Mouse (Mus musculus) embryonic facial prominence, embryonic 14.5 days (tissue): ENCODE measurements around the gene Lhx2. TPM values are rescaled to one million over a fixed set of nuclear protein-coding genes. Genes with fewer than 3 reads are reported as not detected.

Source experiments
- ATAC-seq: fragments of 200-750 bp; cut with Nextera tagmentation; 2 replicates; pipeline ENCODE4 v1.8.0; 2017; ENCODE audit warnings: low read depth, moderate number of reproducible peaks, moderate TSS enrichment
- DNase-seq: peaks from one replicate; pipeline ENCODE4 v3.0.0-alpha.2; 2015; ENCODE audit warnings: low spot score
- H3K27ac ChIP-seq: fragments of 300-500 bp; sonication (generic); replicated peaks from 2 replicates; pipeline ENCODE4 v1.5.1; 2014; ENCODE audit warnings: low read depth, mild to moderate bottlenecking, low read length, moderate library complexity
- H3K27me3 ChIP-seq: fragments of 300-500 bp; sonication (generic); replicated peaks from 2 replicates; pipeline ENCODE4 v1.6.1; 2014; ENCODE audit warnings: low read length; ENCODE audit not compliant: control insufficient read depth, insufficient read depth
- H3K36me3 ChIP-seq: fragments of 300-500 bp; sonication (generic); 2 replicates; pipeline ENCODE4 v1.6.1; 2014; ENCODE audit warnings: low read length, mixed read lengths; ENCODE audit not compliant: control insufficient read depth, insufficient read depth
- H3K4me1 ChIP-seq: fragments of 300-500 bp; sonication (generic); 2 replicates; pipeline ENCODE4 v1.6.1; 2014; ENCODE audit warnings: antibody characterized with exemption, low read length; ENCODE audit not compliant: control insufficient read depth, insufficient read depth
- H3K4me2 ChIP-seq: fragments of 300-500 bp; sonication (generic); 2 replicates; pipeline ENCODE4 v1.6.1; 2014; ENCODE audit warnings: low read depth, mild to moderate bottlenecking, low read length, moderate library complexity, mixed read lengths
- H3K4me3 ChIP-seq: fragments of 300-500 bp; sonication (generic); 2 replicates; pipeline ENCODE4 v1.5.1; 2014; ENCODE audit warnings: low read depth, mild to moderate bottlenecking, low read length
- H3K9ac ChIP-seq: fragments of 300-500 bp; sonication (generic); 2 replicates; pipeline ENCODE4 v1.6.1; 2014; ENCODE audit warnings: low read depth, mild to moderate bottlenecking, low read length, moderate library complexity, mixed read lengths
- H3K9me3 ChIP-seq: fragments of 300-500 bp; sonication (generic); 2 replicates; pipeline ENCODE4 v1.6.1; 2016; ENCODE audit warnings: low read length; ENCODE audit not compliant: control insufficient read depth
- WGBS: fragments of 180-500 bp; shearing (Covaris S2); extraction: QIAGEN DNeasy Blood & Tissue Kit; methylation state at CpG from one replicate; pipeline ENCODE4 v1.1.7; 2014; 5-methylcytosine and 5-hydroxymethylcytosine counted together
- polyA plus RNA-seq: library from polyadenylated mRNA; unstranded; fragments of >200 nt; fragmentation: Nextera tagmentation; extraction: Ambion mirVana; gene quantifications from 2 replicates; pipeline ENCODE4 v1.2.1, GENCODE M21; 2014

The Lhx2 gene
- polyA plus RNA-seq, 1 experiment from 2014 or later: 10.4 TPM

DNA sequence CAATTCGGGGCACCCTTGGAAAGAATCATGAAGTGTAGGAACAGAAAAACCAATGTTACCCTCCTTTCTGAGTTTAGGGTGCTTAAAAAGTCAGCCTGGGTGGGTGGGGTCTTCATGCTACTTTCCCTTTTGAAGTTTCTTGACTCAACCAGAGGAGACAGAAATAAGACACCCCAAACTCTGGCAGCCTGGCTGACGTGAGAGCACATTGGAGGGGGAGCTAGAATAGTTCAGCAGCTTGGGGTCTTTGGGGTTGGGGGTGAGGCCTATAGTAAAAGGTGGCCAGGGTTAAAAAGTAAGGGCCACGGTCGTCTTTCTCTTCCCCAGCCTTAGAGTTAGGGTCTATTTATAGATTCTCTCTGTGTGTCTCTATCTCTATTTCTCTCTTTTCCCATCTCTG is 14.6 kb downstream of the Lhx2 start:
- WGBS: 18% methylated on average over 4 of the region's 4 CpGs
- no peak for DNase-seq
- no peaks in the 10 kb centered on the region for H3K9me3 ChIP-seq
- H3K27ac ChIP-seq: no peak overlapping the region
- H3K4me2 ChIP-seq: peak overlapping the region; percentile 24; the same call in 1 of the 2 replicates
- no peak for ATAC-seq
- peaks cover 11% of the 10 kb centered on the region; the same call in 1 of the 2 replicates for H3K4me1 ChIP-seq
- no peaks in the 10 kb centered on the region for H3K36me3 ChIP-seq
- peak overlapping the region; percentile 45 for H3K4me3 ChIP-seq
- 0 out of 2 replicates have a peak overlapping the region, but pooled peaks have one; percentile 19 for H3K9ac ChIP-seq
- peaks cover 97% of the 10 kb centered on the region for H3K27me3 ChIP-seq

DNA sequence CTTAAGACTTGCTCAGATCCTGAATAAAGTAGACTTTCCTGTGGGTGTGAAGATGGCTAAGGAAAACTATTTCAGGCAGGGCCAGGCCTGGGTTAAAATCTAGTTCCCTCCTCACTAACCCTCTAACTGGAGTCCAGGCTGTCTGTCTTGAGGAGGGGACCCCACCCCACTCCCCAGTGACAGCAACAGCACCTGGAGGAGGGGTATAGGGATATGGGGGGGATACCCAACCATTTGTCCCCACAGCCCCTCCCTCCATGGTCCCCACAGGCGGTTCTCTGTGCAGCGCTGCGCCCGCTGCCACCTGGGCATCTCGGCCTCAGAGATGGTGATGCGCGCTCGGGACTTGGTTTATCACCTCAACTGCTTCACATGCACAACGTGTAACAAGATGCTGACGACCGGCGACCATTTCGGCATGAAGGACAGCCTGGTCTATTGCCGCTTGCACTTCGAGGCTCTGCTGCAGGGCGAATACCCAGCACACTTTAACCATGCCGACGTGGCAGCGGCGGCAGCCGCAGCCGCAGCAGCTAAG is 15.2 kb downstream of the Lhx2 start:
- Histone ChIP-seq H3K4me2 (peak overlapping the region; percentile 23), H3K9me3 (no peaks in the 10 kb centered on the region), H3K4me1 (peaks cover 11% of the 10 kb centered on the region; the same call in 1 of the 2 replicates), H3K36me3 (no peaks in the 10 kb centered on the region), H3K4me3 (peak overlapping the region; percentile 45), H3K27me3 (peaks cover 97% of the 10 kb centered on the region), H3K9ac (peak overlapping the region; percentile 37), H3K27ac (no peak overlapping the region)
- ATAC-seq: no peak
- WGBS: 4% methylated on average over 22 of the region's 22 CpGs
- no peak for DNase-seq

DNA sequence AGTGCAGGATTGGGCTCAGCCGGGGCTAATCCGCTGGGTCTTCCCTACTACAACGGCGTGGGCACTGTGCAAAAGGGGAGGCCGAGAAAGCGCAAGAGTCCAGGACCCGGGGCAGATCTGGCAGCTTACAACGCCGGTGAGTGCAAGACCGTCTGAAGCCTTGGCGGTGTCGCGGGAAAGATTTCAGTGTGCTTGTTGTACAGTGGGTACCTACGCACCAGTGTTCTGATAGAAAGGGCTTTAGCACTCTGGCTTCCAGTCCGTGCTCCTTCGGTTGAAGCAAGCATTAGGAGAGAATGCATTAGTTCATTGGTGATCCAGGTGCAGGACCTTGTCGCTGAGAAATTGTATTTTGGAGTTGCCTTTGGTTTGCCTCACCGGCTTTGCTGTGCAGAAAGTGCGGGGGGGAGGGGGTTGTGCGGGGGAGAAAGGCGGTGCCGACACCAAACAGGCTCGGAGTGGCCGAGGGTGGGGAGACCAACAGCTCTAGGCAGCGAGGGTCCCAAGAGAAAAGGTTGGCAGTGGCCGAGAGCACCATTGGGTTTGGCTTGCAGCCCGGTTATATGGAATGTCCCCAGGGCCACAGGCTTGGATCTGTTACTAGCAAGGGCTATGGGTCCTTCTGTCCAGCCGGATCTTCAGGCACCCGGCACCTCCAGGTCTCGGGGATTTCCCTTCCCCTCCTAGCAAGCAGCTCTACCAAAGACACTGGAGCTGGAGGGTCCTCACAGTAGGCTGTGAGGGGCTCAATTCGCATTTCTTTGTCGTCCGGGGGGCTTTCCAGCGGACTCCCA is 15.8 kb downstream of the Lhx2 start:
- Histone ChIP-seq H3K4me1 (peaks cover 11% of the 10 kb centered on the region; the same call in 1 of the 2 replicates), H3K4me2 (peak overlapping the region; percentile 23), H3K27ac (no peak overlapping the region), H3K9ac (peak overlapping the region; percentile 37), H3K4me3 (peak overlapping the region; percentile 45), H3K36me3 (no peaks in the 10 kb centered on the region), H3K27me3 (peaks cover 97% of the 10 kb centered on the region), H3K9me3 (no peaks in the 10 kb centered on the region)
- ATAC-seq (no peak), DNase-seq (no peak)
- 4% methylated on average over 29 of the region's 34 CpGs for WGBS

DNA sequence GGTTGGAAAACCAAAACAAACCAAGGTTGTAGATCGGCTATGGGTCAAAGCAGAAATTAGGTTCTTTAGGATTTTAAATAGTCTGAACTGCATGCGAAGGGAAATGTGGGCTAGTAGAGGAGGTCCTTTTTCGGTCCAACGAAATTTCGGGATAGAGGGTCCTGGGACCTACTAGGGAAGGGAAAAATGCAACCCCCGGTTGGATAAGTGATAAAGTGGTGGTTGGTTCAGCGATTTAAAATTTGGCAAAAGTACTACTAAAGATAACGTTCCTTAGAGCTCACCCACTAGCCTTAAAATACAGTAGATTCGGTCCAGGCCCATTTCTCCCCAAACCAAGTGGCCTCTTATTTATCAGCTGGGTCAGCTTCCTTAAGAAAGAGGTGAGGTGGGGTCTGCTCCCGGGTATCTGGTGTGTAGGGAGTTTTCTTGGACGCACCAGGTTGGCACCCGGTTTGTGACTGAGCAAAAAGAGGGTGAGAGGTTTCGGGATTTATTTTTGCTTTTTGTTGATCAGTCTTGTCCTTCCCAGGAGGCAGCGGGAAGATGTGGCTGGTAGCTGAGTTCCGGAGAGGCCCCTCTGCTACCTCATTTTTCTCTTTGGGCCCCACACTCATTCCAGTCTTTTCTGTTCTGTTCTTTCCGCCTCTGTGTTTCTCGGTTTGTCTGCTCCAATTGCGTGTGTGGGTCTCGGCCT is 16.8 kb downstream of the Lhx2 start:
- H3K27ac ChIP-seq: 0 out of 2 replicates have a peak overlapping the region, but pooled peaks have one; percentile 1
- DNase-seq: no peak

DNA sequence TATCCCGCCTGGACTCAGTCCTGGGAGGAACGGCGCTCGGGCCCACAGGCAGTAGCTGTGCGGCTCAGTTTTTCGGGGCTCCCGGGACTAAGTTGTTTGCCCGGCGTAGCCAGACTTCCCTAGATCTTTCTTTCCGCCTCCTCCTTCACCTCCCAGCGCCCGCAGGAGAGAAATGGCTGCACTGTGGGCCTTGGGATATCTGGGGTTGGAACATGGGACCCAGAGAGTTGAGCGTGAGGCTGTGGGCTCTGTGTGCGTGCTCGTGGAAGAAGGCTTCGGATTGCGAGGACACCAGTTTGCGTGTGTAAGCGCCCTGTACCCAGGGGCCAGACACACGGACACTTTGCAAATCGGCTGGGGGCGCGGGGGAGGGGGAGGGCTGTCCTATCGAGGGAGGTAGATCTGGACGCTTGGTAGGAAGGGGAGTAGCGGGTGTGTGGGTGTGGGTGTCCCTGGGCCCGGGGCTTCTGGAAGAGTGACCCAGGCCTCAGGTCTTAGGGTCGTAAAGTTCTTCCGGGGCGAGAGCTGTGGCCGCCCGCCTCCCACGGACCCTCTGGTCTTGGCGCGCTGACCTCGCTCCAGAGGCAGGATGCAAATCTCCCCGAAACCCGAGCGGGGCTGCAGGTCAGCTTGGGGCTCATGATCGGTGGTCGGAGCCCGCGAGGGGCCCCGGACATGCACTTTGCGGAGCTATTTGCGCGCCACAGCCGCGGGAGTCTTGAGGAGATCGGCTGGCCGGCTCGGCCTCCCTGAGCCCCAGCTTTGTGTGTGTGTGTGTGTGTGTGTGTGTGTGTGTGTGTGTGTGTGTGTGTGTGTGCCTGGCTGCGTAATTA is 17.6 kb downstream of the Lhx2 start:
- DNase-seq (no peak), ATAC-seq (no peak)
- H3K9me3 ChIP-seq: no peaks in the 10 kb centered on the region
- H3K36me3 ChIP-seq: no peaks in the 10 kb centered on the region
- peaks cover 97% of the 10 kb centered on the region for H3K27me3 ChIP-seq
- H3K4me3 ChIP-seq: peak overlapping the region; percentile 26
- H3K9ac ChIP-seq: peak overlapping the region; percentile 28
- H3K27ac ChIP-seq: peak overlapping the region; percentile 1; the same call in 1 of the 2 replicates
- H3K4me2 ChIP-seq: peak overlapping the region; percentile 43
- peaks cover 5% of the 10 kb centered on the region; the same call in 1 of the 2 replicates for H3K4me1 ChIP-seq
- WGBS: 1% methylated on average over 43 of the region's 53 CpGs

More for the DNA sequence above, 16.8 kb downstream of the Lhx2 start:
- WGBS: 3% methylated on average over 19 of the region's 19 CpGs
- Histone ChIP-seq H3K9me3 (no peaks in the 10 kb centered on the region), H3K4me2 (peak overlapping the region; percentile 43), H3K4me1 (peaks cover 11% of the 10 kb centered on the region; the same call in 1 of the 2 replicates), H3K36me3 (no peaks in the 10 kb centered on the region), H3K4me3 (peak overlapping the region; percentile 26), H3K9ac (peak overlapping the region; percentile 28), H3K27me3 (peaks cover 97% of the 10 kb centered on the region)
- ATAC-seq: no peak

DNA sequence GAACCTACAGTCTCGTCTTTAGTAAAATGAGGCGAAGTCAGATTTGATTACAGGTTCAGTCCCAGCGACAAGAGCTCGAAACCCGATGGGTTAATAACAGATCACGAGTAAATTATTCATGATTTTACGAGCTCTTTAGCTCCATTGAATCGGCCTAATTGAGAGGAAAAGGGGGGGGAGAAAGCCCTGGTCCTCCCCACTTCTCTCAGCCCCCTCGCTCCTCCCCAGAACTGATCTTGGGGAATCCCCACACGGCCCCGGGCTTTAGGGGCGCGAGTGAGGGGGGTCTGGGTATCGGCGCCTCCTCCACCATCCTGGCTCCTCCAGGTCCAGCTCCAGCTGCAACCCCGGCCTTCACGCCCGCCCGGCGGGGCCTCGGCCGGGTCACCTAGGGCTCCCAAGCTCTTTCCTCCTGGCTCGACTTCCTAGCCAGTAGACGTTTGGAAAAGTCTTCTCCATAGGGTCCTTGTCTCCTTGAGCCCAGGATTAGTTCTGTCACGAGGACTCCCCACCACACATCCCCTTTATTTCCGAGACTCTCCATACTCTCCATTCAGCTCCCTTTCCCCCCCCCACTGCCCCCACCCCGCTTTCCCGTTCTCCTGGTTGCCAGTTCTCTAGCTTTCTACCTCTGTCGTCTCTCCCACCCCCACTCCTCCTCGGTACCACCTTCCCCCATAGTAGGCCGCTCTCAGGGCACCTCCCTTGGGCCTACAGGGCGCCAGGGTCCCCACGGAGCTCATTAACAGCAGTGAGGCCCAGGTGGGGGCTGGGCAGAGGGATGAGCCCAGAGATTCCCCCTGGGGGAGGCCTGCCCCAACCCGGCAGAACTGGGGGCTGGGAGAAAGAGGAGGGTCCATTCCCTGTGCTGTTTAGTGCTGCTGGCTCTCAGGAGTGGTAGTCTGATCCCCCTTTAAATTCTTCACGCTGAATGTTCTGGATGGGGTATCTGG is 18.5 kb downstream of the Lhx2 start:
- peak overlapping the region; percentile 26 for H3K4me3 ChIP-seq
- H3K9ac ChIP-seq: 0 out of 2 replicates have a peak overlapping the region, but pooled peaks have one; percentile 28
- H3K36me3 ChIP-seq: no peaks in the 10 kb centered on the region
- no peaks in the 10 kb centered on the region for H3K9me3 ChIP-seq
- peak; percentile 79 for ATAC-seq
- H3K4me2 ChIP-seq: peak overlapping the region; percentile 43; the same call in 1 of the 2 replicates
- peaks cover 3% of the 10 kb centered on the region; the same call in 1 of the 2 replicates for H3K4me1 ChIP-seq
- no peak for DNase-seq
- H3K27ac ChIP-seq: no peak overlapping the region
- peaks cover 94% of the 10 kb centered on the region for H3K27me3 ChIP-seq
- WGBS: 3% methylated on average over 35 of the region's 35 CpGs

DNA sequence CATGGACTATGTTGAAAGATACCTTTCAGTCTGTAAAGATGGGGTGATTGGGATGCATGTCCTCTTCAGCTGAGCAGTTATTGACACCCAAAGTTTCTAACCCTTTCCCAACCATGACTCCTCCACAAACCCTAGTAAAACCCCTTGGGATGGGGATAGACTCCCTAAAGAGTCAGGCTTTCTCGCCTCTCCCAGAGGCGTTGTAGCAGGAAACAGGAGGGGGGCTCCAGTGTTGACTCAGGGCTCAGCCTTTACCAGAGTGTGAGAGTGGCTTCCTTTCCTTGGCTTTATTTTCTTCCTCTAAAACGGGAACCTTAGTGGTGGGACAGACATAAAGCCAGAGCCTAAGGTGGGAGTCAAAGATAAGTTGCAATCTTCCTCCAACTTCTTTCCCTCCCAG is 19.5 kb downstream of the Lhx2 start:
- Histone ChIP-seq H3K27ac (no peak overlapping the region), H3K4me2 (no peak overlapping the region)
- no peak for DNase-seq

More for the DNA sequence above, 19.5 kb downstream of the Lhx2 start:
- H3K9me3 ChIP-seq: no peaks in the 10 kb centered on the region
- WGBS: 8% methylated on average over 3 of the region's 3 CpGs
- H3K4me1 ChIP-seq: peaks cover 3% of the 10 kb centered on the region; the same call in 1 of the 2 replicates
- H3K9ac ChIP-seq: no peak overlapping the region
- no peak overlapping the region for H3K4me3 ChIP-seq
- H3K27me3 ChIP-seq: peaks cover 94% of the 10 kb centered on the region
- no peak for ATAC-seq
- H3K36me3 ChIP-seq: no peaks in the 10 kb centered on the region
